Mouse (Mus musculus): ENCODE results near the gene Maml2.

- TF ChIP-seq GATA1 (IDR thresholded peaks at IDR 0.05; ENCODE audit: low read length): no peak
- TF ChIP-seq TAL1 (IDR thresholded peaks at IDR 0.05; ENCODE audit: low read length): no peak
These were observed 248.0 kb downstream of the Maml2 start for GRCm38 (mm10) chr9:13545726-13546125.
